Mouse (Mus musculus) hindbrain, embryonic 15.5 days (tissue): Measurements from ENCODE around the gene Atf6. TPM values are rescaled to one million over a fixed set of nuclear protein-coding genes. Genes with fewer than 3 reads are reported as not detected.

ENCODE experiments used
- ATAC-seq: fragments of 200-750 bp; cut with Nextera tagmentation; 2 replicates; pipeline ENCODE4 v1.8.0; 2017; ENCODE audit warnings: low read depth, moderate number of reproducible peaks, moderate TSS enrichment; ENCODE audit not compliant: low FRiP score
- H3K27ac ChIP-seq: fragments of 300-500 bp; sonication (generic); replicated peaks from 2 replicates; pipeline ENCODE4 v1.5.1; 2015; ENCODE audit warnings: mild to moderate bottlenecking, inconsistent platforms
- H3K27me3 ChIP-seq: fragments of 300-500 bp; sonication (generic); 2 replicates; pipeline ENCODE4 v1.6.1; 2015; ENCODE audit warnings: control low read depth, inconsistent platforms
- H3K36me3 ChIP-seq: fragments of 300-500 bp; sonication (generic); 2 replicates; pipeline ENCODE4 v1.6.1; 2015; ENCODE audit warnings: control low read depth, inconsistent platforms
- H3K4me1 ChIP-seq: fragments of 300-500 bp; sonication (generic); replicated peaks from 2 replicates; pipeline ENCODE4 v1.6.1; 2015; ENCODE audit warnings: control low read depth, inconsistent platforms
- H3K4me2 ChIP-seq: fragments of 300-500 bp; sonication (generic); 2 replicates; pipeline ENCODE4 v1.6.1; 2015; ENCODE audit warnings: moderate library complexity, mild to moderate bottlenecking, inconsistent platforms
- H3K4me3 ChIP-seq: fragments of 300-500 bp; sonication (generic); 2 replicates; pipeline ENCODE4 v1.5.1; 2015; ENCODE audit warnings: mild to moderate bottlenecking, inconsistent platforms
- H3K9ac ChIP-seq: fragments of 300-500 bp; sonication (generic); 2 replicates; pipeline ENCODE4 v1.6.1; 2015; ENCODE audit warnings: inconsistent platforms
- H3K9me3 ChIP-seq: fragments of 300-500 bp; sonication (generic); 2 replicates; pipeline ENCODE4 v1.6.1; 2016; ENCODE audit warnings: control low read depth, inconsistent platforms
- WGBS: fragments of 180-500 bp; shearing (Covaris S2); methylation state at CpG from one replicate; pipeline ENCODE4 v1.1.7; 2015; 5-methylcytosine and 5-hydroxymethylcytosine counted together
- polyA plus RNA-seq: library from polyadenylated mRNA; unstranded; fragments of >200 nt; fragmentation: Nextera tagmentation; extraction: Ambion mirVana; gene quantifications from 2 replicates; pipeline ENCODE4 v1.2.1, GENCODE M21; 2015

Gene Atf6
- polyA plus RNA-seq, 1 experiment from 2014 or later = 7.6 TPM

GRCm38 (mm10) chr1:170829344-170829743 lies 38.2 kb downstream of the Atf6 start:
- H3K4me3 ChIP-seq = no peak overlapping the region
- WGBS = 91% methylated on average over 6 of the region's 6 CpGs
- H3K4me1 ChIP-seq = no peaks in the 10 kb centered on the region
- no peak overlapping the region for H3K4me2 ChIP-seq
- no peak overlapping the region for H3K27ac ChIP-seq
- no peaks in the 10 kb centered on the region for H3K36me3 ChIP-seq
- no peak overlapping the region for H3K9ac ChIP-seq
- no peaks in the 10 kb centered on the region for H3K9me3 ChIP-seq
- H3K27me3 ChIP-seq = no peaks in the 10 kb centered on the region
- ATAC-seq = no peak

- whole genome bisulfite sequencing = 89% methylated on average over 14 of the region's 14 CpGs
Observed at GRCm38 (mm10) chr1:170820103-170820814, 47.3 kb downstream of the Atf6 start.

GRCm38 (mm10) chr1:170815287-170816004 lies 52.1 kb downstream of the Atf6 start:
- Histone ChIP-seq H3K36me3 (no peaks in the 10 kb centered on the region), H3K9me3 (no peaks in the 10 kb centered on the region), H3K4me2 (no peak overlapping the region), H3K4me3 (no peak overlapping the region), H3K27me3 (no peaks in the 10 kb centered on the region), H3K27ac (no peak overlapping the region), H3K9ac (no peak overlapping the region), H3K4me1 (no peaks in the 10 kb centered on the region)
- ATAC-seq = no peak
- WGBS = 96% methylated on average over 2 of the region's 2 CpGs

More at GRCm38 (mm10) chr1:170820103-170820814, 47.3 kb downstream of the Atf6 start:
- no peak overlapping the region for H3K4me3 ChIP-seq
- no peak for ATAC-seq
- no peaks in the 10 kb centered on the region for H3K36me3 ChIP-seq
- H3K9ac ChIP-seq = no peak overlapping the region
- no peak overlapping the region for H3K4me2 ChIP-seq
- no peaks in the 10 kb centered on the region for H3K4me1 ChIP-seq
- H3K27ac ChIP-seq = no peak overlapping the region
- no peaks in the 10 kb centered on the region for H3K27me3 ChIP-seq
- no peaks in the 10 kb centered on the region for H3K9me3 ChIP-seq

GRCm38 (mm10) chr1:170812822-170813221 lies 54.7 kb downstream of the Atf6 start:
- ATAC-seq = no peak
- H3K9ac ChIP-seq = no peak overlapping the region
- H3K27me3 ChIP-seq = no peaks in the 10 kb centered on the region
- H3K4me1 ChIP-seq = no peaks in the 10 kb centered on the region
- no peak overlapping the region for H3K4me2 ChIP-seq
- no peak overlapping the region for H3K27ac ChIP-seq
- 67% methylated on average over 5 of the region's 5 CpGs for WGBS
- no peak overlapping the region for H3K4me3 ChIP-seq
- H3K36me3 ChIP-seq = no peaks in the 10 kb centered on the region
- H3K9me3 ChIP-seq = no peaks in the 10 kb centered on the region

- Histone ChIP-seq H3K4me2 (no peak overlapping the region), H3K4me3 (no peak overlapping the region), H3K27ac (no peak overlapping the region), H3K27me3 (no peaks in the 10 kb centered on the region), H3K9ac (no peak overlapping the region), H3K4me1 (no peaks in the 10 kb centered on the region), H3K36me3 (no peaks in the 10 kb centered on the region), H3K9me3 (no peaks in the 10 kb centered on the region)
- 96% methylated on average over 2 of the region's 2 CpGs for WGBS
- no peak for ATAC-seq
Observed at GRCm38 (mm10) chr1:170807600-170808270, 59.8 kb downstream of the Atf6 start.

GRCm38 (mm10) chr1:170804721-170805120 lies 62.9 kb downstream of the Atf6 start:
- Histone ChIP-seq H3K9ac (no peak overlapping the region), H3K4me2 (no peak overlapping the region), H3K27me3 (no peaks in the 10 kb centered on the region), H3K4me3 (no peak overlapping the region), H3K4me1 (no peaks in the 10 kb centered on the region), H3K36me3 (no peaks in the 10 kb centered on the region), H3K9me3 (no peaks in the 10 kb centered on the region), H3K27ac (no peak overlapping the region)
- ATAC-seq = no peak
- WGBS = 54% methylated on average over 11 of the region's 11 CpGs

GRCm38 (mm10) chr1:170802669-170803068 lies 64.9 kb downstream of the Atf6 start:
- no peak for ATAC-seq
- H3K4me3 ChIP-seq = no peak overlapping the region
- no peaks in the 10 kb centered on the region for H3K27me3 ChIP-seq
- H3K36me3 ChIP-seq = peaks cover 5% of the 10 kb centered on the region; the same call in 1 of the 2 replicates
- WGBS = 72% methylated on average over 7 of the region's 7 CpGs
- H3K9me3 ChIP-seq = no peaks in the 10 kb centered on the region
- H3K27ac ChIP-seq = no peak overlapping the region
- H3K9ac ChIP-seq = no peak overlapping the region
- no peak overlapping the region for H3K4me2 ChIP-seq
- H3K4me1 ChIP-seq = no peaks in the 10 kb centered on the region

- H3K9me3 ChIP-seq = no peaks in the 10 kb centered on the region
- peaks cover 5% of the 10 kb centered on the region; the same call in 1 of the 2 replicates for H3K36me3 ChIP-seq
- WGBS = 72% methylated on average over 3 of the region's 3 CpGs
- H3K27me3 ChIP-seq = no peaks in the 10 kb centered on the region
- ATAC-seq = no peak
- H3K9ac ChIP-seq = no peak overlapping the region
- H3K4me1 ChIP-seq = no peaks in the 10 kb centered on the region
- no peak overlapping the region for H3K4me2 ChIP-seq
- H3K4me3 ChIP-seq = no peak overlapping the region
- H3K27ac ChIP-seq = no peak overlapping the region
Observed at GRCm38 (mm10) chr1:170800694-170801093, 66.9 kb downstream of the Atf6 start.

- Histone ChIP-seq H3K4me2 (no peak overlapping the region), H3K36me3 (peaks cover 5% of the 10 kb centered on the region; the same call in 1 of the 2 replicates), H3K9ac (no peak overlapping the region), H3K9me3 (no peaks in the 10 kb centered on the region), H3K4me1 (no peaks in the 10 kb centered on the region), H3K27ac (no peak overlapping the region), H3K27me3 (no peaks in the 10 kb centered on the region), H3K4me3 (no peak overlapping the region)
- ATAC-seq = no peak
- WGBS = 89% methylated on average over 9 of the region's 9 CpGs
Observed at GRCm38 (mm10) chr1:170795741-170796347, 71.7 kb downstream of the Atf6 start.

- Histone ChIP-seq H3K27me3 (no peaks in the 10 kb centered on the region), H3K4me2 (no peak overlapping the region), H3K4me1 (no peaks in the 10 kb centered on the region), H3K9me3 (no peaks in the 10 kb centered on the region), H3K9ac (no peak overlapping the region), H3K36me3 (peaks cover 16% of the 10 kb centered on the region), H3K4me3 (no peak overlapping the region), H3K27ac (no peak overlapping the region)
- WGBS = 78% methylated on average over 6 of the region's 6 CpGs
- no peak for ATAC-seq
Observed at GRCm38 (mm10) chr1:170791542-170791941, 76.0 kb downstream of the Atf6 start.

- WGBS = 83% methylated on average over 3 of the region's 3 CpGs
- Histone ChIP-seq H3K36me3 (peaks cover 22% of the 10 kb centered on the region), H3K4me2 (no peak overlapping the region), H3K4me1 (no peaks in the 10 kb centered on the region), H3K27me3 (no peaks in the 10 kb centered on the region), H3K27ac (no peak overlapping the region), H3K9me3 (no peaks in the 10 kb centered on the region), H3K9ac (no peak overlapping the region), H3K4me3 (no peak overlapping the region)
- no peak for ATAC-seq
Observed at GRCm38 (mm10) chr1:170791001-170791400, 76.6 kb downstream of the Atf6 start.

GRCm38 (mm10) chr1:170787643-170788042 lies 79.9 kb downstream of the Atf6 start:
- H3K4me3 ChIP-seq = no peak overlapping the region
- no peak overlapping the region for H3K9ac ChIP-seq
- H3K9me3 ChIP-seq = no peaks in the 10 kb centered on the region
- 72% methylated on average over 1 of the region's 1 CpGs for WGBS
- no peak for ATAC-seq
- no peak overlapping the region for H3K4me2 ChIP-seq
- H3K36me3 ChIP-seq = peaks cover 22% of the 10 kb centered on the region
- no peak overlapping the region for H3K27ac ChIP-seq
- H3K4me1 ChIP-seq = no peaks in the 10 kb centered on the region
- no peaks in the 10 kb centered on the region for H3K27me3 ChIP-seq
